Mouse (Mus musculus): ENCODE data around the gene Pstk.

DNA sequence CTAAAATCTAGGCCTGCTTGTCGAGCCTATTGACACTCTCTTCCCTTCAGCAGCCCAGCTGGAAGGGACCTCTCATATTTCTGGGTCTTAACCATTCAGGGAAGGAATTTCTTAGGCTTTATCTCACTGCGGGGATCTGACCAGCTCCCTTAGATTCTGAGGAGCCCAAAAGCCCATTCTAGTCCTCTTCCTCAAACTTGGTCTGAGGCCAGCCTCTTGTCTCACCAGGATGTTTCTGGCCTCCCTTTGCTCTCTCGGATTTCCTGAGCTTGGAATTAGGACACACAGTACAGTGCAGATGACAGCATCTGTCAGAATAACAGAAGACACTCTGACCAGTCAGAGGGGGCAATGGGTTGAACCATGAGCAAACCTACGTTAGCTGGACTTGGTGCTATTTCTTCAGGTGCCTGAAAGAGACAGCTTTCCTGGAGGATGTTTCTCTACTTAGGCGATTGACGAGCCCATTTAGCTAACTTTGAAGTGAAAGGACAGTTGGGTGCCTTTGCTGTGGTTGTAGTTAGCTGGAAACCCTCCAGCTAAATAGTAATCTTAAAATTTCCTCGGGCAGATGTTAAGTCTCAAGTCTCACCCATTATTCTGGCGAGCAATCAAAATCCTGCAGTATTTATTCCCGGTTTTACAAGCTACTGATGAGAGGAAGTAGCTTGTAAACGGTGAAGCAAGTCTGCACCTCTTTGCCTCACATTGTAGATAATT is 40.4 kb downstream of the Pstk start:
- TF ChIP-seq CTCF (IDR thresholded peaks at IDR 0.05; ENCODE audit: borderline replicate concordance, insufficient read depth, low read depth, low read length) = no peak
- TF ChIP-seq POLR2A (IDR thresholded peaks at IDR 0.05; ENCODE audit: borderline replicate concordance, insufficient read depth, low read length) = no peak
